Mouse (Mus musculus): ENCODE data around the gene Plod3. TPM values are rescaled to one million over a fixed set of nuclear protein-coding genes. Genes with fewer than 3 reads are reported as not detected.

Gene Plod3
- polyA plus RNA-seq, 1 experiment from 2014 or later = 38.3 TPM

GRCm38 (mm10) chr5:136979762-136980161 lies 7.1 kb upstream of the Plod3 start:
- Histone ChIP-seq H3K9ac (replicated peaks; ENCODE audit: low read depth) (no peak overlapping the region), H3K4me3 (ENCODE audit: low read depth, low read length) (no peak overlapping the region), H3K4me1 (ENCODE audit: insufficient read depth, low read depth, low read length) (no peaks in the 10 kb centered on the region), H3K27me3 (replicated peaks; ENCODE audit: insufficient read depth, low read length) (no peaks in the 10 kb centered on the region), H3K4me2 (replicated peaks; ENCODE audit: low read depth, low read length) (no peak overlapping the region), H3K9me3 (ENCODE audit: low read length) (no peaks in the 10 kb centered on the region), H3K27ac (ENCODE audit: low read length) (no peak overlapping the region), H3K36me3 (ENCODE audit: insufficient read depth, low read length) (0 out of 2 replicates have a peak, but pooled peaks cover 3% of the 10 kb centered on the region)
- WGBS = 82% methylated on average over 2 of the region's 2 CpGs
- no peak for TF ChIP-seq EP300 (IDR thresholded peaks at IDR 0.05)
- no peak for TF ChIP-seq CTCF (IDR thresholded peaks at IDR 0.05)
- ATAC-seq = no peak
- no peak for DNase-seq (ENCODE audit: low spot score)

- TF ChIP-seq EP300 (IDR thresholded peaks at IDR 0.05) (no peak), CTCF (IDR thresholded peaks at IDR 0.05) (peak; percentile 26)
- H3K36me3 ChIP-seq (ENCODE audit: insufficient read depth, low read length) = 0 out of 2 replicates have a peak, but pooled peaks cover 3% of the 10 kb centered on the region
- no peak overlapping the region for H3K4me2 ChIP-seq (replicated peaks; ENCODE audit: low read depth, low read length)
- H3K9ac ChIP-seq (replicated peaks; ENCODE audit: low read depth) = no peak overlapping the region
- DNase-seq (ENCODE audit: low spot score) = no peak
- peaks cover 1% of the 10 kb centered on the region for H3K4me1 ChIP-seq (ENCODE audit: insufficient read depth, low read depth, low read length)
- no peaks in the 10 kb centered on the region for H3K9me3 ChIP-seq (ENCODE audit: low read length)
- 86% methylated on average over 8 of the region's 8 CpGs for WGBS
- H3K4me3 ChIP-seq (ENCODE audit: low read depth, low read length) = no peak overlapping the region
- no peak overlapping the region for H3K27ac ChIP-seq (ENCODE audit: low read length)
- ATAC-seq = no peak
- H3K27me3 ChIP-seq (replicated peaks; ENCODE audit: insufficient read depth, low read length) = no peaks in the 10 kb centered on the region
Measured at GRCm38 (mm10) chr5:136980974-136981373, 5.8 kb upstream of the Plod3 start.

- ATAC-seq (no peak), DNase-seq (ENCODE audit: low spot score) (peak; percentile 40)
- Histone ChIP-seq H3K36me3 (ENCODE audit: insufficient read depth, low read length) (0 out of 2 replicates have a peak, but pooled peaks cover 3% of the 10 kb centered on the region), H3K4me1 (ENCODE audit: insufficient read depth, low read depth, low read length) (peaks cover 5% of the 10 kb centered on the region), H3K27me3 (replicated peaks; ENCODE audit: insufficient read depth, low read length) (no peaks in the 10 kb centered on the region), H3K4me3 (ENCODE audit: low read depth, low read length) (no peak overlapping the region), H3K27ac (ENCODE audit: low read length) (no peak overlapping the region), H3K9me3 (ENCODE audit: low read length) (no peaks in the 10 kb centered on the region), H3K9ac (replicated peaks; ENCODE audit: low read depth) (no peak overlapping the region), H3K4me2 (replicated peaks; ENCODE audit: low read depth, low read length) (no peak overlapping the region)
- TF ChIP-seq EP300 (IDR thresholded peaks at IDR 0.05) (no peak), CTCF (IDR thresholded peaks at IDR 0.05) (peak; percentile 67)
- 56% methylated on average over 11 of the region's 16 CpGs for WGBS
Measured at GRCm38 (mm10) chr5:136982338-136982930, 4.4 kb upstream of the Plod3 start.

GRCm38 (mm10) chr5:136984828-136985227 lies 2.0 kb upstream of the Plod3 start:
- H3K27ac ChIP-seq (ENCODE audit: low read length) = no peak overlapping the region
- ATAC-seq (no peak), DNase-seq (ENCODE audit: low spot score) (no peak)
- peaks cover 11% of the 10 kb centered on the region for H3K4me1 ChIP-seq (ENCODE audit: insufficient read depth, low read depth, low read length)
- no peak overlapping the region for H3K9ac ChIP-seq (replicated peaks; ENCODE audit: low read depth)
- H3K27me3 ChIP-seq (replicated peaks; ENCODE audit: insufficient read depth, low read length) = no peaks in the 10 kb centered on the region
- 0 out of 2 replicates have a peak, but pooled peaks cover 3% of the 10 kb centered on the region for H3K36me3 ChIP-seq (ENCODE audit: insufficient read depth, low read length)
- H3K9me3 ChIP-seq (ENCODE audit: low read length) = no peaks in the 10 kb centered on the region
- H3K4me3 ChIP-seq (ENCODE audit: low read depth, low read length) = no peak overlapping the region
- WGBS = 51% methylated on average over 14 of the region's 14 CpGs
- H3K4me2 ChIP-seq (replicated peaks; ENCODE audit: low read depth, low read length) = no peak overlapping the region
- TF ChIP-seq EP300 (IDR thresholded peaks at IDR 0.05) (no peak), CTCF (IDR thresholded peaks at IDR 0.05) (no peak)

GRCm38 (mm10) chr5:136987138-136987933 lies 517 bp downstream of the Plod3 start:
- Histone ChIP-seq H3K36me3 (ENCODE audit: insufficient read depth, low read length) (peaks cover 14% of the 10 kb centered on the region; the same call in 1 of the 2 replicates), H3K27ac (ENCODE audit: low read length) (peak overlapping the region; percentile 86), H3K9ac (replicated peaks; ENCODE audit: low read depth) (peak overlapping the region; percentile 75), H3K4me1 (ENCODE audit: insufficient read depth, low read depth, low read length) (peaks cover 11% of the 10 kb centered on the region), H3K4me2 (replicated peaks; ENCODE audit: low read depth, low read length) (peak overlapping the region; percentile 94), H3K27me3 (replicated peaks; ENCODE audit: insufficient read depth, low read length) (no peaks in the 10 kb centered on the region), H3K9me3 (ENCODE audit: low read length) (no peaks in the 10 kb centered on the region), H3K4me3 (ENCODE audit: low read depth, low read length) (peak overlapping the region; percentile 81)
- WGBS = under 1% methylated on average over 60 of the region's 67 CpGs
- TF ChIP-seq EP300 (IDR thresholded peaks at IDR 0.05) (no peak), CTCF (IDR thresholded peaks at IDR 0.05) (no peak)
- peak; percentile 65 for ATAC-seq
- peak; percentile 85 for DNase-seq (ENCODE audit: low spot score)

GRCm38 (mm10) chr5:136987934-136988271 lies 1.1 kb downstream of the Plod3 start, which contains the start of gene Znhit1:
Znhit1 (minus strand) TSS chr5:136988021.
- peak within 1 kb of the TSS; percentile 94 for H3K4me2 ChIP-seq (replicated peaks; ENCODE audit: low read depth, low read length)
- no peak for TF ChIP-seq EP300 (IDR thresholded peaks at IDR 0.05)
- TF ChIP-seq CTCF (IDR thresholded peaks at IDR 0.05) = no peak
- H3K36me3 ChIP-seq (ENCODE audit: insufficient read depth, low read length) = peaks cover 16% of the 10 kb centered on the region
- peak within 1 kb of the TSS; percentile 86 for H3K27ac ChIP-seq (ENCODE audit: low read length)
- H3K4me1 ChIP-seq (ENCODE audit: insufficient read depth, low read depth, low read length) = peaks cover 11% of the 10 kb centered on the region
- H3K9me3 ChIP-seq (ENCODE audit: low read length) = no peaks in the 10 kb centered on the region
- ATAC-seq (no peak), DNase-seq (ENCODE audit: low spot score) (peak; percentile 37)
- no peaks in the 10 kb centered on the region for H3K27me3 ChIP-seq (replicated peaks; ENCODE audit: insufficient read depth, low read length)
- WGBS = 4% methylated on average over 12 of the region's 12 CpGs
- H3K4me3 ChIP-seq (ENCODE audit: low read depth, low read length) = peak within 1 kb of the TSS; percentile 81
- peak within 1 kb of the TSS; percentile 75 for H3K9ac ChIP-seq (replicated peaks; ENCODE audit: low read depth)

All from lung, postnatal 0 days (tissue).